Mouse (Mus musculus): Measurements from ENCODE around the gene Dner. TPM values are rescaled to one million over a fixed set of nuclear protein-coding genes. Genes with fewer than 3 reads are reported as not detected.

Dner gene
- total RNA-seq, 2 experiments from 2014 or later, result 303 to 312 TPM

DNA sequence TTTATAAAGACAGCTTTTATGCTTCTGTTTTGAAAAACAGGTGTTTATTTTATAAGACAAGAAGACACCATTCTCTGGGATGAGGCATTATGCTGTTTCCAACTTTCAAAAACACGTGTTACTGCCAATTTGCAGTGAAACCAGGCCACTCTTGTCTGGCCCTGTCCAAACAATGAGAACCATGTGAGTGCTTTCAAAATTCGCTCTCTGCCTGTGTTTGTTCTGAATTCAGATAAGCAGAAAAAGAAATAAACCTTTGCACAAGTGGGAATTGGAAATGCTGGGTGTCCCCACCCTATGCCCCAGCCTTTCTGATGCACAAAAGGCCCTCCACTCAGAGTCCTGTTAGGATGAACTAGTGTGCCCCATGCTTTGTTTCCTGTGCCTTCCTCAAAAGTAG is 276.6 kb downstream of the Dner start:
- no peak for DNase-seq (ENCODE audit: extremely low spot score in 1 of 2, low spot score in 2 of 2)
- intact Hi-C loops (cut with DNase I), result loop anchor here (10.0 kb wide), 1 partner anchor 675 kb away; no protein-coding TSS in a partner anchor

DNA sequence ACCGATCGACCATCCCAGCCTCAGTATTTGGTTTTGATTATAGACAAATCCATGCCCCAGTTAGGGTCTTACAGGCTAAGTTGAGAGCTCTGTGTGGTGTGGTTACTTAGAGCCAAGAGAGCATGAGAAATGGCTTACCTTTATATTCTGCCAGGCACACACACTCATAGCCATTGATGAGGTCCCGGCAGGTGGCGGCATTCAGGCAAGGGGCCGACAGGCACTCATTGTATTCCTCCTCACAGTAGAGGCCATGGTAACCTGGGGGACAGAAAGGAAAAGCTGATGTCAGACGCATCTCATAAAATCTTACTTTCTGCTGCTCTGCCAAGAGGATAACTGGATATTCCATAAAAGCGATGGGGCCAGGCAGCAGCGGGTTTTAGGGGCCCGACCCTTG is 277.5 kb downstream of the Dner start:
- intact Hi-C loops (cut with DNase I), result loop anchor here (10.0 kb wide), 1 partner anchor 674 kb away; no protein-coding TSS in a partner anchor
- no peak for DNase-seq (ENCODE audit: extremely low spot score in 1 of 2, low spot score in 2 of 2)

DNA sequence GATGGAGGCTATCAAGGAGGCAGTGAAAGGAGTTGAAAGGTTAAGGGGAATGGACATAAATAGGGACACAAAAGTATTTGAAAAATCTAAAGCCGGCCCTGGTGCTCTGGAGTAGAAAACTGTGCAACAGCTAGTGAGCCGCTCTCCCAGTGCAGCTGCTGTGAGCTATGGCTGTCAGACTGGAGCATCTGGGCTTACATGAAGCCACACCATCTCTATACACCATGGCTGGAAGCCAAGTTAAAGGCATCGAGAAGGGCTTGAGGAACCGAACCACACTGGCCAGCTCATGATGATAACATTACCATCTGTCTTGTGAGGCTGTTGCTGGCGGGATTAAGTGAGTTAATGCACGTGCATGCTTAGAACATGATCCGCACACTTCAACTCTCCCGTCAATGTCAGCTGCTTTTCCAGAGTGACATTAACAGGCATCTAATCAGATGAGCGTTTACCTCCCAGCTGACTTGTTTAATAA is 278.2 kb downstream of the Dner start:
- DNase-seq (ENCODE audit: extremely low spot score in 1 of 2, low spot score in 2 of 2), result no peak
- intact Hi-C loops (cut with DNase I), result loop anchor here (10.0 kb wide), 1 partner anchor 673 kb away; no protein-coding TSS in a partner anchor

DNA sequence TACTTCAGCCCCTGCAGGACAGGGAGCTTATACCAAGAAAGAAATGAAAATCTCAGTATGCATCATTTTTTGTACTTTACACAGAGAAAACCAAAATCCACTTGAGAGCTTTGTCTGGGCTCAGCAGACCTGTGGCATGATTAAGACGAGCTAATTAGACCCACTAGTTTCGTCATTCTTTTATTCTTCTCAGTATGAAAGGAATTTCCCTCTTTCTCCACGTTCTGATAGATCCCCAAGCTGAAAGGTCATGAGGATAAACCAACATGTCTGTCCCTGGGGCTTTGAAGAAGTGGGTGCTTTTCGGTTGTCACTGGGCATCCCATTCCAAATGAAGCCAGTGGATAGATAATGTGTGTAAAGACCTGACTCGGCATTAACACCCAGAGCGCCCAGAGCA is 278.7 kb downstream of the Dner start:
- intact Hi-C loops (cut with DNase I), result loop anchor here (10.0 kb wide), 1 partner anchor 672 kb away; no protein-coding TSS in a partner anchor
- DNase-seq (ENCODE audit: extremely low spot score in 1 of 2, low spot score in 2 of 2), result no peak

DNA sequence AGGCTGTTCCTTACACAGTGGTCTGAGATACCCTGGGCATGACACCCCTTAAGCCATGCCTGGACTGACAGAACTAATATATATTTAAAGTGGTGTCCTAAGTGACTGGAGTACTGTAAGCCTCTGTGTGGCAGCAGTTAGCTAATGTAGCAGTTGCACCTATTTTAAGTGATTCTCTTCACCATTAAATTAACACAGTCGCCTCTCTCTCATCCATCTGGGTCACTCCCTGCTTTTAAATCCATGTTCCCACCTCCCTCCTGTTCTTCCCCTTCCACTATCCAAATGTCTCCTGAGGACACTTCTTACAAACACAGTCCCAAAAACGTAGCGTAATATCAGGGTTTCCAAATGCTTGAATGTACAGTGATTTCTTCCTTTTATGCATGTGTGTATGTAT is 281.6 kb downstream of the Dner start:
- intact Hi-C loops (cut with DNase I), result loop anchor here (10.0 kb wide), 1 partner anchor 670 kb away; no protein-coding TSS in a partner anchor
- DNase-seq (ENCODE audit: extremely low spot score in 1 of 2, low spot score in 2 of 2), result no peak

DNA sequence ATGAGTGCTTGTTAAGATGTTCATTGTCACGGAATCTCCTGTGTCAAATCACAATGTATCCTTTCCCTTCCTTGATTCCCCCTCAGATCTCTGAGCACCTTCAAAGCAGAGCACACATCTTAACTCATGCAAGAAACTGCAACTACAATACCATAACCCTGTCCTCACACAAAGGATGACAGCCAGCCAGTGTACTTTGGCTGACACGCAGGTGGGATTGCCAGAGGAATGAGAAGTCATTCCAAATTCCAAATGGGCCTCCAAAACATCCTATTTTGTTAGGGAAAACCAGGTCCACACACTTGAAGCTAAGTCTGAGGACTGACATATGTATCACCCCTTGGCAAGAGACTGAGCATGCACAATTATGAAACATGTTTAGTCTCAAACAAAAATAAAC is 286.5 kb downstream of the Dner start:
- intact Hi-C loops (cut with DNase I), result no loop called here
- DNase-seq (ENCODE audit: extremely low spot score in 1 of 2, low spot score in 2 of 2), result no peak

DNA sequence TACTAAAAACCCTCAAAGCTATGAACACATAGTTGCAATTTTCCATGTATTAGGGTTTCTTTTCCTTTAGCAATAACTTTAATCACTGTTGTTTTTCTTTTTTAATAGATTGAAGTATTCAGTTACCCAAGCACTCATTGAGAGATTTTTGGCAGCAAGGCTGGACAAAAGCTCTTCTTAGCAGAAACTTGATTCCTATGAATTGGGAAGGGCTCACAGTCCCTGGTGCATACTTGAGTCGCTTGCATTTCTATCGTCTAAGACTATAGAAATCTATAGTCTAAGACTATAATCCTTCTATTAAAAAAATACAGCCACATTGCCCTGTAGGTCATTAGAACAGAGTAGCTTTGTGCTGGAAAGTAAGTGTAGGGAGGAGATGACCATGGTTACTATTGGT is 287.1 kb downstream of the Dner start:
- intact Hi-C loops (cut with DNase I), result no loop called here
- no peak for DNase-seq (ENCODE audit: extremely low spot score in 1 of 2, low spot score in 2 of 2)

DNA sequence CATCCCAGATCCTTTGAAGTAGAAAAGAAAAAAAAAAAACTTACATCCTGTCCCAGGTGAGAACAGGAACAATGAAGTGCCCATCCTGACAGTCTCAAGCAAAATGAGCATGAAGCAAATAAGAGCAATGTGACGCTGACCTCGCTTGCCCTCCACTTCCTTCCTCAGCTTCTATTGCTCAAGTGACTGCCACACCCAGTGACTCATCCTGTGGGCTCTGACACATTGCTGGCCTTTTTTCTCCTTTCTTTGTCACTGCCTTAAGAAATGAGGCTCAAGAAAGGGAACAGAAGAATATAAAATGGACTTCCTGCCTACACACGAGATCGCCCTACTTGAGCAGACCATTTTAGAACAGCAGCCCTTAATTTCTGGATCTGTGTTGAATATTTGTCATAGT is 289.1 kb downstream of the Dner start:
- intact Hi-C loops (cut with DNase I), result no loop called here
- DNase-seq (ENCODE audit: extremely low spot score in 1 of 2, low spot score in 2 of 2), result no peak

DNA sequence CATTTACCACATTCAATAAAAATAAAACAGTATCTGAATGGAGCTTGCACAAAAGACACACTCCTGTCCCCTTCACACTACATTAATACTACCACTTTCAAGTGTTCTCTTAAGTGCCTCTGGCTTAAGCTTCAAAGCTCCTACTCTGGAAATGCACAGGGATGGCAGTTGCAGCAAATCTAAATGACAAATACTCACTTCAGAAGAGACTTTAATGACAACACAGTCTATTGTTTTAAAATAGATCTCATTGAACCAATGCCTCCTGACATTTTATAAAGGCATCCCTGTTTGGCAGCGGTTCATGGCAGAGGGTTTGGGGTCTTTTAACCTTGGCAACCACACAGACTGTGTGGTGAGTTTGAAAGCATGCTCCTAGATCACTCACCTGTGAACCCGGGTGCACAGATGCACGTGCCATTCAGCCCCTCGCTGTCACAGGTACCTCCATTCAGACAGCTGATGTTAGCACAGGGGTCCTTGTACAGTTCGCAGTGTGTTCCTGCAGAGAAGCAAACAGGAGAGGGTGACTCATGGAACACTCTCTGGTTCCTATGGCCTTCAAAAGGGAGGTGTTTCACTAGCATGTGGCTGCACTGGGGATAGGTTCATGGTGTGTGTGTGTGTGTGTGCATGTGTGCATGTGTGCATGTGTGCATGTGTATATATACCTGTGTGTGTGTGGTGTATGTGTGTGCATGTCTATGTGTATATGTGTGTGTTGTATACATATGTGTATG is 290.3 kb downstream of the Dner start:
- intact Hi-C loops (cut with DNase I), result no loop called here

DNA sequence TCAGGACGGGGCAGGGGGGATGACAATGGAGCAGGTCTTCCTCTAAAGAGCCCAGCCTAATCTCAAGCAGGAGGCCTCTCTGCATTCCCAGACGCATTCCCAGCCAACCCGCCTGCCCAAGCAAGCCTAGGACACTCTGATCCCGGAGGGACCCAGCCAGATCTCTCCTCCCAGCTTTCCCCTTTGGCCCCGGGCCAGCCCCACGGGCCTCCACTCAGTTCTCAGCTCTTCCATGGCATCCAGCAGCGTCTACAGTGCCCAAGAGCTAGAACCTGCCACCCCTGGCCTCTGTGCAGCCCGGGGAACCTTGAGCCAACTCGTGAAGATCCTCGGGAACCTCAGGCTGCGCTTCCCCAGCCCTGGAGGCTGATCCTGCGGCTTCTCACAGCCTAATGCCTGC is 291.1 kb downstream of the Dner start:
- intact Hi-C loops (cut with DNase I), result no loop called here

More for the DNA sequence above, 290.3 kb downstream of the Dner start:
- no peak for DNase-seq (ENCODE audit: extremely low spot score in 1 of 2, low spot score in 2 of 2)

DNA sequence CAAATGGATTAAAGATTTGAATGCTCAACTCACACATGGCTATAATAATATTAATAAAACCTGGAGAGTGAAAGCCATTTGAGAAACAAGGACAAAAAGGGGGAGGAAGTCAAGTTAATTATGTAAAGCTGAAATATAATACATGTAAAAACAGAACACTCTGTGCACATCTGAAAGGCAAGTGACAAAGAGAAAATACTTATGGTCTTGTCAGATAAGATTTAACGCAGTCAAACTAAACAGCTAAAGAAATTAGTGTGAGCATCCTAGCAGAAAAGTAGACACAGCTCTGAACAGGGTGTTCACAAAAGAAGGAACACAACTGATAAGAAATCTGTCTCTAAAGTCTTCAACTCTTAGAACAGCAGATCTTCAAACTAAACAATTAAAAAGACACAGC is 293.9 kb downstream of the Dner start:
- intact Hi-C loops (cut with DNase I), result no loop called here
- no peak for DNase-seq (ENCODE audit: extremely low spot score in 1 of 2, low spot score in 2 of 2)

More for the DNA sequence above, 291.1 kb downstream of the Dner start:
- peak in 1 of 2 experiments; percentile 44 for DNase-seq (ENCODE audit: extremely low spot score in 1 of 2, low spot score in 2 of 2)

DNA sequence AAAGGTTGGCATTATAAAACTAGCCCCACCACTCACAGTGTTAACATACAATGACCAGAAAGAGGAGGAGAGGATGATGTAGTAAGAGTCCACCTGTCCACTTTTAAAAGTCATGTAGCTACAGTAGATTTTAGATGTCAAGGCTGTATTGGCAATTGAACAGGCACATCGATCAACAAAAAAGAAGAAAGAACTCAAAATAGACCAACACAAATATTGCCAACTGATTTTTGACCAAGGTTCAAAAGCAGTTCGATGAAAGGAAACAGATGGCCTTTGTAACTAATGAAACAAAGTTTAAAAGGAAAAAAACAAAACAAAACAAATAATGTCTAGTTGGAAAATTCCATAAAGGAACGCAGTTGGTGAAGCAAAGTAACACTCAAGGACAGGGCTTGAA is 296.4 kb downstream of the Dner start:
- intact Hi-C loops (cut with DNase I), result no loop called here
- no peak for DNase-seq (ENCODE audit: extremely low spot score in 1 of 2, low spot score in 2 of 2)

DNA sequence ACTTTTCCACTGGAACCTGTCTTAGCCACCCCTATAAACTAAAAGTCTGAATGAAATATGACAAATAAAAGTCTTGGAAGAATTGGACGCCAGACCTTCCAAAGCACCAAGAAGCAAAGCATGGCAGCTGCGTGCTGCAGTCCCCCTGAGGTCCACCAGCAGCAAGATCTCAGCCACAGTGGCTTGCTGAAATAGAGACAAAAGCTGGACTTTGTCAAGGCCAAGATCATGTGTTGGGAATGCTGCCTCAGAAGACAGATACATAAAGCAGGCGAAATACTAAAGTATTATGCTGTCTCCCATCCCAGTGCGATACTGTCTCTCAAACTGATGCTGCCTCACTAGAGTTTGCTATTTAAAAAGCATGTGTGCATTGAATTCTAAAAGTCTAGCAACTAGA is 296.9 kb downstream of the Dner start:
- DNase-seq (ENCODE audit: extremely low spot score in 1 of 2, low spot score in 2 of 2), result no peak
- intact Hi-C loops (cut with DNase I), result no loop called here

DNA sequence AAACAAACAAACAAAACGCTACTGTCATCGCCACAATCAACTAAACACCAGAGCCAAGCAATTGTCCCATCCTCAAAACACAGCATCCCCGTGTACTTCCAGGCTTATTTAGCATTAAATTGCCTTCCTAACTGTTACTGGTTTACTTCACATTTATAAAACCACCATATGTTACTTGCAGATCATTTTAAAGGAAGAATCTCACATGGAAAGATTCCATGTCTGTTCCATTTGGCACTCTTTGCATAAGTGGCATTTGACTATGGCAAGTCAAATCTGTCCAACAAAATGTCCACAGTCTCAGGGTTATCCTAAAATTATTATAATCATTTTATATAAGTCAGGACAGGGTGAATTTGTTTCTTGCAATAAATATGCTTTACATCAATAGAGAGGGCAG is 299.2 kb downstream of the Dner start:
- intact Hi-C loops (cut with DNase I), result no loop called here
- DNase-seq (ENCODE audit: extremely low spot score in 1 of 2, low spot score in 2 of 2), result no peak

DNA sequence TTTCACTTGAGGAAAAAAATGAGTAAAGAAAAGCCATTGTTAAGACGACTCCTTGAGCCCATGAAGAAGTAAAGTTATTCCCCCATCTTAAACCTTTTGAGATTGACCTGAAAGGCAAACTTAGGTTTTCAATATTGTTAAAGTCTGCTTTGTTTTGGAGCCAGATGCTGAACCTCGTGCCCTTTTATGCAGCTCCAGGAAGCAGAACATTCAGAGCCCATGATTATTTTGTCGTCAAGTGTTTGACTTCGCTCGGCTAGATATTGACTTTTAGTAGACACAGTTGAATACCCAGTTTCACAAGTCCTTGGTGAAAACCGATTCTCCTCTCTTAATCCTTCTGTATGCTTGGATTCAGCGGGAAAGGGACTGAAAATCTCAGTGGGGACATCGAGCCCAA is 300.1 kb downstream of the Dner start:
- intact Hi-C loops (cut with DNase I), result no loop called here
- no peak for DNase-seq (ENCODE audit: extremely low spot score in 1 of 2, low spot score in 2 of 2)

DNA sequence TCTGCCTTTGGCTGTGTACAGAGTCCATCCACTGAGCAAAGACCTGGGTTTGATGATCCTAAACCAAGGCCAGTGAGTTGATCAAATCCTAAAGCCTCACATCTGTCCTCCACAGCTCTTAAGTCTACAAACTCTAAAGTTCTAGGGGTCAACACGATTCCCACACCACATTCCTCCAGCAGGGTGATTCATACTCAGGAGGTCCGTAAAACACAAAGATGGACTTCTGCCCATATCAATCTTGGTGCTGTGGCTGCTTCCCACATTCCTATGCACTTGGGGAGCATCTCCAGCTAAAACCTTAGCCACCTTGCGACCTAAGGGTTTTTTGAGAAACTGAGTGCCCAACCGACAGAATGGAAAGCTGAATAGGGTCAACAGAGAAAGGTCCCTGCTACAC is 305.1 kb downstream of the Dner start:
- intact Hi-C loops (cut with DNase I), result no loop called here
- DNase-seq (ENCODE audit: extremely low spot score in 1 of 2, low spot score in 2 of 2), result no peak

DNA sequence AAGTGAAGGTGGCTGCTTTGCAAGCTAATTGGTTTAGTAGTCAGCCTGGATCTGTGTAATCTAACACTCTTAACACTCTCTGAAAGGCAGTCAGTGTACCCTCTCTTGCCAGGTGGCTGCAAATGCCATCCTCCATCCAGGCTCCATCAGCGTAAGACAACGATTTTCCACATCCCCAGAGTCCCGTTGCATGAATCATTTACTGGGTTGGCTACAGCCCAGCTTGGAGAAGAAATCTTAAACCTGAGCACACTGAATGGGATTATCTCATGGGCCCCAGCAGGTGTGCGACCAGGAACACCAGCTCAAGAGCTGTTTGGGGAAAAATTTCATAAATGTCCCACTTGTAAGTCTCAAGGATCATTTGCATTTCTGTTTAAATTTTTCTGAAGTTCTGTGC is 308.4 kb downstream of the Dner start:
- peak; percentile 27 to 31 for DNase-seq (ENCODE audit: extremely low spot score in 1 of 2, low spot score in 2 of 2)
- intact Hi-C loops (cut with DNase I), result no loop called here

DNA sequence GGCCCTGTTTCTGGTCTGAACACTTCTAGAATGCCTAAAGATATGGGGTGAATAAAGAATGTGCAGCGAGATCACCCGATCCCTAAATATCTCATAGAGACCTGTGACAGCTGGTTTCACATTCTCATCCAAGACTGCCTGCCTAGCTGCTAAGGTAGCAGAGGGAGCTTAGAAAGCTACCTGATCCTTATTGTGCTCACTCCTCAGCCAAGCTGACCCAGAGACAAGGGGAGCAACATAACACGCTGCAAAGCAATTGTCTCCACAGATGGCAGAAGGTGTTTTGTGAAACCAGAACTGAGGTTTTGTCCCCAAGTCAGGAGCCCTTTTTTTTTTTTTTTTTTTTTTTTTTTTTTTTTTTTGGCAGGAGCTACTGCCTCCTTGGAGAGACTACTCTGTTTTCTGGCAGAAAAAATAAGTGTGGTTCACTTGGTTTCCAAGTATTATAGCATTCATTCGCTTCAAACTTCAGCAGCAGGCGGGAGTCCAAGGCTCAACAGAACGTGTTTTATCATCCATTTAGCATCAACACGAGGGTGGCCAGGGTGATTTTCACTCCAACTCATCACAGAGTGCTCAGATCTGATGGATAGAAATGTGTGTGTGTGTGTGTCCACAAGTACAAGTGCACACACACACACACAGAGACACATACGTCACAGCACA is 309.4 kb downstream of the Dner start:
- intact Hi-C loops (cut with DNase I), result no loop called here
- peak; percentile 31 to 48 for DNase-seq (ENCODE audit: extremely low spot score in 1 of 2, low spot score in 2 of 2)

DNA sequence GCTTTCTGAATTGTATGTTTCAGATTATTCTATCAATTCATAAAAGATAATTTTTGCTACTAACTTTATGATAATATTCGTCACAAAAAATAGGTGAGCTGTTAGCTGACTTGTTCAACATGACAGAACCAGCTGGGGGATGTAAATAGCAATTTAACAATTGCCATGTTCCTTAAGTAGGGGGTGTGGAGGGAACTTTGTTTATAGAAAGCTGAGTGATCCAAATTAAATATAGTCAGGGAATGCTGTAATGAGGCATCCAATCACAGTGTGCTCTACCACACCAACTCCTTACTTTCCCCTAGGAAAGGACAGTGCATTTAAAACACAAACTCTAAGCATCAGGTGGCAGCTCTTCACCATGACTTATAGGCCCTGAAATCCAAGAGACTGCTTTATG is 313.3 kb downstream of the Dner start:
- no peak for DNase-seq (ENCODE audit: extremely low spot score in 1 of 2, low spot score in 2 of 2)
- intact Hi-C loops (cut with DNase I), result no loop called here

DNA sequence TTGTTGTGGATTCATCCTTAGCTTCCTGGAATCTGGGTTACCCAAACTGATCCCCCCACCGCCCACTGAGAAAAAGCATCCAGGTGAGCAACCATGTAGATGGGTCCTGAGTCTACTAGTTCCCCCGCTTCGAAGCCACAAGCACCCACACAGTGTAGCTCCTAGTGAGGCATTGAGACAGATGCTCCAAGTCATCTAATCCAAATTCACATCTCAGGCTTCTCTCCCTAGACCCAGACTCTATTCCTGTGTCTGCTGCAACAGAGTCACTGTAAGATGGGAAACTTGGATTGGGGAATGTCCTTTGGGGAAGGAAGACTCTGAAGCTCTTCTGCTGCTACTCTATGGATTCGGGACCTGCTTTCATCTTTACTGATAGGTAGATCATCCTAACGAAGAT is 314.0 kb downstream of the Dner start:
- intact Hi-C loops (cut with DNase I), result no loop called here
- no peak for DNase-seq (ENCODE audit: extremely low spot score in 1 of 2, low spot score in 2 of 2)

Measured in left cerebral cortex, postnatal 10 days (tissue).